Mouse (Mus musculus): Measurements from ENCODE around the gene Polr2c.

- TF ChIP-seq CTCF (IDR thresholded peaks at IDR 0.05; ENCODE audit: low read depth, low read length) (no peak), EP300 (IDR thresholded peaks at IDR 0.05; ENCODE audit: insufficient read depth, low read depth, low read length) (no peak)
These were observed 7.2 kb upstream of the Polr2c start for GRCm38 (mm10) chr8:94850049-94850448.
